Mouse (Mus musculus): Measurements from ENCODE around the gene Znrf2.
"Not testable (repeated sequence)": the region's sequence is repeated elsewhere in the genome, so short reads cannot be mapped to it uniquely, and the experiment has no call there.

Znrf2 gene

GRCm38 (mm10) chr6:54849179-54850156, 32.8 kb downstream of the Znrf2 start:
- no peak for DNase-seq (ENCODE audit: low spot score)

- no peak for DNase-seq (ENCODE audit: low spot score)
Measured at GRCm38 (mm10) chr6:54851778-54852177, 35.1 kb downstream of the Znrf2 start.

- DNase-seq (ENCODE audit: low spot score) = no peak
Measured at GRCm38 (mm10) chr6:54852669-54853068, 36.0 kb downstream of the Znrf2 start.

- DNase-seq (ENCODE audit: low spot score) = no peak
Measured at GRCm38 (mm10) chr6:54854859-54855258, 38.1 kb downstream of the Znrf2 start.

GRCm38 (mm10) chr6:54855801-54856583, 39.3 kb downstream of the Znrf2 start:
- peak; percentile 15 for DNase-seq (ENCODE audit: low spot score)

- not testable (repeated sequence) for DNase-seq (ENCODE audit: low spot score)
Measured at GRCm38 (mm10) chr6:54859159-54859558, 42.4 kb downstream of the Znrf2 start.

- no peak for DNase-seq (ENCODE audit: low spot score)
Measured at GRCm38 (mm10) chr6:54860180-54860579, 43.5 kb downstream of the Znrf2 start.

GRCm38 (mm10) chr6:54866731-54867410, 50.2 kb downstream of the Znrf2 start:
- no peak for DNase-seq (ENCODE audit: low spot score)

GRCm38 (mm10) chr6:54867411-54867745, 50.7 kb downstream of the Znrf2 start:
- DNase-seq (ENCODE audit: low spot score) = no peak

GRCm38 (mm10) chr6:54873029-54873428, 56.3 kb downstream of the Znrf2 start:
- DNase-seq (ENCODE audit: low spot score) = no peak

GRCm38 (mm10) chr6:54876782-54877181, 60.1 kb downstream of the Znrf2 start:
- DNase-seq (ENCODE audit: low spot score) = no peak

- no peak for DNase-seq (ENCODE audit: low spot score)
Measured at GRCm38 (mm10) chr6:54877651-54878050, 60.9 kb downstream of the Znrf2 start.

GRCm38 (mm10) chr6:54878546-54878945, 61.8 kb downstream of the Znrf2 start:
- no peak for DNase-seq (ENCODE audit: low spot score)

GRCm38 (mm10) chr6:54880086-54880485, 63.4 kb downstream of the Znrf2 start:
- no peak for DNase-seq (ENCODE audit: low spot score)

GRCm38 (mm10) chr6:54883424-54883823, 66.7 kb downstream of the Znrf2 start:
- DNase-seq (ENCODE audit: low spot score) = no peak

GRCm38 (mm10) chr6:54886195-54886594, 69.5 kb downstream of the Znrf2 start:
- DNase-seq (ENCODE audit: low spot score) = no peak

- no peak for DNase-seq (ENCODE audit: low spot score)
Measured at GRCm38 (mm10) chr6:54890221-54890620, 73.5 kb downstream of the Znrf2 start.

- no peak for DNase-seq (ENCODE audit: low spot score)
Measured at GRCm38 (mm10) chr6:54891384-54891783, 74.7 kb downstream of the Znrf2 start.

- DNase-seq (ENCODE audit: low spot score) = no peak
Measured at GRCm38 (mm10) chr6:54900256-54900655, 83.5 kb downstream of the Znrf2 start.

GRCm38 (mm10) chr6:54902547-54902946, 85.8 kb downstream of the Znrf2 start:
- no peak for DNase-seq (ENCODE audit: low spot score)

GRCm38 (mm10) chr6:54906053-54907040, 89.6 kb downstream of the Znrf2 start:
- no peak for DNase-seq (ENCODE audit: low spot score)

Data from MN1 (cell line).